Mouse (Mus musculus) neural tube, embryonic 15.5 days (tissue): ENCODE results near the gene Ercc6l2. TPM values are rescaled to one million over a fixed set of nuclear protein-coding genes. Genes with fewer than 3 reads are reported as not detected.

Experiments used
- ATAC-seq: fragments of 200-750 bp; cut with Nextera tagmentation; 2 replicates; pipeline ENCODE4 v1.8.0; 2017; ENCODE audit warnings: mild to moderate bottlenecking, moderate TSS enrichment, moderate library complexity; ENCODE audit not compliant: low FRiP score
- H3K27ac ChIP-seq: fragments of 300-500 bp; sonication (generic); replicated peaks from 2 replicates; pipeline ENCODE4 v1.5.1; 2015; ENCODE audit warnings: mild to moderate bottlenecking, inconsistent platforms
- H3K27me3 ChIP-seq: fragments of 300-500 bp; sonication (generic); replicated peaks from 2 replicates; pipeline ENCODE4 v1.6.1; 2015; ENCODE audit warnings: inconsistent platforms
- H3K36me3 ChIP-seq: fragments of 300-500 bp; sonication (generic); 2 replicates; pipeline ENCODE4 v1.6.1; 2015; ENCODE audit warnings: inconsistent platforms
- H3K4me1 ChIP-seq: fragments of 300-500 bp; sonication (generic); 2 replicates; pipeline ENCODE4 v1.6.1; 2015; ENCODE audit warnings: inconsistent platforms
- H3K4me2 ChIP-seq: fragments of 300-500 bp; sonication (generic); 2 replicates; pipeline ENCODE4 v1.6.1; 2015; ENCODE audit warnings: inconsistent platforms, mild to moderate bottlenecking, moderate library complexity
- H3K4me3 ChIP-seq: fragments of 300-500 bp; sonication (generic); replicated peaks from 2 replicates; pipeline ENCODE4 v1.5.1; 2015; ENCODE audit warnings: mild to moderate bottlenecking, inconsistent platforms
- H3K9ac ChIP-seq: fragments of 300-500 bp; sonication (generic); replicated peaks from 2 replicates; pipeline ENCODE4 v1.6.1; 2015; ENCODE audit warnings: mild to moderate bottlenecking, inconsistent platforms
- H3K9me3 ChIP-seq: fragments of 300-500 bp; sonication (generic); replicated peaks from 2 replicates; pipeline ENCODE4 v1.6.1; 2016; ENCODE audit warnings: inconsistent platforms
- WGBS: fragments of 180-500 bp; shearing (Covaris S2); methylation state at CpG from one replicate; pipeline ENCODE4 v1.1.7; 2015; ENCODE audit warnings: mixed read lengths; 5-methylcytosine and 5-hydroxymethylcytosine counted together
- polyA plus RNA-seq: library from polyadenylated mRNA; unstranded; fragments of >200 nt; fragmentation: Nextera tagmentation; extraction: Ambion mirVana; gene quantifications from 2 replicates; pipeline ENCODE4 v1.2.1, GENCODE M21; 2015

The Ercc6l2 gene
- polyA plus RNA-seq, 1 experiment from 2014 or later, result 14.7 TPM

GRCm38 (mm10) chr13:63941170-63941569 is 126.1 kb downstream of the Ercc6l2 start:
- Histone ChIP-seq H3K4me3 (no peak overlapping the region), H3K4me1 (peaks cover 6% of the 10 kb centered on the region; the same call in 1 of the 2 replicates), H3K27me3 (peaks cover 2% of the 10 kb centered on the region; the same call in 1 of the 2 replicates), H3K9ac (no peak overlapping the region), H3K4me2 (no peak overlapping the region), H3K36me3 (no peaks in the 10 kb centered on the region), H3K27ac (no peak overlapping the region), H3K9me3 (no peaks in the 10 kb centered on the region)
- no peak for ATAC-seq
- WGBS, result 96% methylated on average over 4 of the region's 4 CpGs

GRCm38 (mm10) chr13:63943605-63944004 is 128.6 kb downstream of the Ercc6l2 start:
- Histone ChIP-seq H3K4me1 (peaks cover 6% of the 10 kb centered on the region; the same call in 1 of the 2 replicates), H3K36me3 (no peaks in the 10 kb centered on the region), H3K27ac (no peak overlapping the region), H3K27me3 (0 out of 2 replicates have a peak, but pooled peaks cover 6% of the 10 kb centered on the region), H3K9ac (no peak overlapping the region), H3K4me2 (no peak overlapping the region), H3K9me3 (no peaks in the 10 kb centered on the region), H3K4me3 (no peak overlapping the region)
- no peak for ATAC-seq
- 89% methylated on average over 7 of the region's 7 CpGs for WGBS

GRCm38 (mm10) chr13:63944344-63945021 is 129.4 kb downstream of the Ercc6l2 start:
- no peaks in the 10 kb centered on the region for H3K9me3 ChIP-seq
- H3K4me1 ChIP-seq, result peaks cover 6% of the 10 kb centered on the region; the same call in 1 of the 2 replicates
- H3K9ac ChIP-seq, result no peak overlapping the region
- H3K27ac ChIP-seq, result no peak overlapping the region
- no peak for ATAC-seq
- 0 out of 2 replicates have a peak, but pooled peaks cover 6% of the 10 kb centered on the region for H3K27me3 ChIP-seq
- no peak overlapping the region for H3K4me3 ChIP-seq
- H3K4me2 ChIP-seq, result no peak overlapping the region
- H3K36me3 ChIP-seq, result no peaks in the 10 kb centered on the region
- 26% methylated on average over 13 of the region's 13 CpGs for WGBS

Other genes with a start within 250 kb of the Ercc6l2 start
- gene Ptch1, start 241.6 kb upstream of the Ercc6l2 start, polyA plus RNA-seq, result 16.9 and 17.5 TPM in 2 replicates